Mouse (Mus musculus): ENCODE results near the gene Rybp. TPM values are rescaled to one million over a fixed set of nuclear protein-coding genes. Genes with fewer than 3 reads are reported as not detected.

The Rybp gene
- total RNA-seq, 2 experiments from 2014 or later, result 57.7 to 59.8 TPM

- no peak for DNase-seq (ENCODE audit: extremely low spot score in 1 of 2, low spot score in 1 of 2)
Observed at GRCm38 (mm10) chr6:100192691-100193229, 94.5 kb downstream of the Rybp start.

GRCm38 (mm10) chr6:100190803-100191559 lies 96.3 kb downstream of the Rybp start:
- DNase-seq (ENCODE audit: extremely low spot score in 1 of 2, low spot score in 1 of 2), result no peak

GRCm38 (mm10) chr6:100190310-100190709 lies 97.0 kb downstream of the Rybp start:
- DNase-seq (ENCODE audit: extremely low spot score in 1 of 2, low spot score in 1 of 2), result no peak

- DNase-seq (ENCODE audit: extremely low spot score in 1 of 2, low spot score in 1 of 2), result no peak
Observed at GRCm38 (mm10) chr6:100188883-100189743, 98.2 kb downstream of the Rybp start.

- no peak for DNase-seq (ENCODE audit: extremely low spot score in 1 of 2, low spot score in 1 of 2)
Observed at GRCm38 (mm10) chr6:100187821-100188220, 99.5 kb downstream of the Rybp start.

GRCm38 (mm10) chr6:100186789-100187188 lies 100.5 kb downstream of the Rybp start:
- DNase-seq (ENCODE audit: extremely low spot score in 1 of 2, low spot score in 1 of 2), result no peak

GRCm38 (mm10) chr6:100185524-100185923 lies 101.8 kb downstream of the Rybp start:
- no peak for DNase-seq (ENCODE audit: extremely low spot score in 1 of 2, low spot score in 1 of 2)

GRCm38 (mm10) chr6:100183344-100183743 lies 103.9 kb downstream of the Rybp start:
- DNase-seq (ENCODE audit: extremely low spot score in 1 of 2, low spot score in 1 of 2), result no peak

GRCm38 (mm10) chr6:100180883-100181262 lies 106.4 kb downstream of the Rybp start:
- no peak for DNase-seq (ENCODE audit: extremely low spot score in 1 of 2, low spot score in 1 of 2)

GRCm38 (mm10) chr6:100180213-100180882 lies 106.9 kb downstream of the Rybp start:
- no peak for DNase-seq (ENCODE audit: extremely low spot score in 1 of 2, low spot score in 1 of 2)

GRCm38 (mm10) chr6:100178830-100179229 lies 108.5 kb downstream of the Rybp start:
- DNase-seq (ENCODE audit: extremely low spot score in 1 of 2, low spot score in 1 of 2), result no peak

Measured in layer of hippocampus, postnatal 25 days (tissue).